Mouse (Mus musculus): ENCODE results near the gene Myo1b.

The Myo1b gene

GRCm38 (mm10) chr1:51789269-51789668, 126.6 kb downstream of the Myo1b start:
- DNase-seq (ENCODE audit: low spot score), result peak; percentile 20

- DNase-seq (ENCODE audit: low spot score), result peak; percentile 41
These were observed 133.8 kb downstream of the Myo1b start for GRCm38 (mm10) chr1:51782091-51782490.

DNA sequence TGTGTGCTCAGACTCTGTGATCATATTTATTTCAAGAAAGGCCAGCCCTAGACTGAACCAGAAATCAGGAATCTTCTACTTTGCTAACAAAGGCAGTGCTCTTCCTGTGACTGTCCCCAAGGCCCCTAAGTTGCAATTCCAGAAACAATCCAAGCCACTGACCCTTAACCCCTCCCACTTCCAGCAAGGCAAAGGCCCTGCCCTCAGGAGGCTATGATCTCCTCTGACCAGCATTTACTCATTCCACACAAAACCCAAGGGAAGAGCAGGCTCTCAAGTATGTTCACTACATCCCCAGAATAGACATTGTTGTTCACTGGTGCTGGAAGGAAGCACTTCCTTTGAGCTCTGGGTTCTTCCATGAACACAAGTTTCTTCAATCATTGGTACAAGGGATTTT, 135.5 kb downstream of the Myo1b start:
- DNase-seq (ENCODE audit: low spot score), result peak; percentile 38

GRCm38 (mm10) chr1:51778241-51778640, 137.6 kb downstream of the Myo1b start:
- no peak for DNase-seq (ENCODE audit: low spot score)

DNA sequence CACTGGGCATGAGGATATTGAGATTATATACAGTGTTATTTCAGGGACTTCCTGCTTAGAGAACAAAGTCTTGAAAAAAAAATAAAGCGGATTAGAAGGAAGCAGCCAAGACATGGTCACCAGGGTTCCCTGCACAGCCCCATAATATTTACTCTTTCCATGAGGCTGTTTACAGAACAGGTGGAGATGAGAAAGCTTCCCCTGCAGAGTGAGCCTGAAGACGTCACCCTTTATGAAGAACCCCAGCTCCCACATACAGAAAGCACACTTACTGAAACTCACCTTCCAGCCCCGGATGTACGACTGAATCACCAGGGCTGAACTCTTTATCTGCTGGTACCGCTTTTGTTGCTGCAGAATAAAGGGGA, 145.4 kb downstream of the Myo1b start:
- no peak for DNase-seq (ENCODE audit: low spot score)

DNA sequence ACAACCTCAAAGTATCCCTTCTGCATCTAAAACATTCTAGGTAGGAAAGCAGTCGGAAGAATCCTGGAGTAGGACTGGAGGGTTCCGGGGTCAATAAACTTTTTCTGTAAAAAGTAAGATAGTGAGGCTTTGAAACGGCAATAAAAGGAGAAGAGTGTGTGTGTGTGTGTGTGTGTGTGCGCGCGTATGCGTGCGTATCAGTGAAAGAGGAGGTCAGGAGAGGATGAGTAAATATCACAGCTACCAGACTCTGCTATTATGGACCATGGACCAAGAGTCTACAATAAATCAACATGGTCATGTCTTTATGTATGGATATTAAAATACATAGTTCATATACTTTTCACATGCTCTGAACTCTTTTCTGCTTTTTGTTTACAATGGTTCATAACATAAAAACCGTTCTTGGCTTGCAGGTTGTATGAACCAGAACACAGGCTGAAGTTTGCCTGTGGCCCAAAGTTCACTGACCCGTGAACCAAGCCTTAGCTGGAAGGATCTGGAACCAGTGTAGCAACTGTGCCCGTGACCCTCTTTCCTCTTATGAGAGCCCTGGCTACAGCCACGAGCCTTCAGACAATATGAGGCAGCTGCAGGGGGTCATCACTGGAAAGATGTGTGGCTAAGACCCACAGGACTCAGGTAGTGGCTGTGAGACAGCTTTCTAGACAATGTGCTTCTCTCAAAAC, 145.9 kb downstream of the Myo1b start:
- no peak for DNase-seq (ENCODE audit: low spot score)

- no peak for DNase-seq (ENCODE audit: low spot score)
These were observed 149.6 kb downstream of the Myo1b start for GRCm38 (mm10) chr1:51766271-51766670.

DNA sequence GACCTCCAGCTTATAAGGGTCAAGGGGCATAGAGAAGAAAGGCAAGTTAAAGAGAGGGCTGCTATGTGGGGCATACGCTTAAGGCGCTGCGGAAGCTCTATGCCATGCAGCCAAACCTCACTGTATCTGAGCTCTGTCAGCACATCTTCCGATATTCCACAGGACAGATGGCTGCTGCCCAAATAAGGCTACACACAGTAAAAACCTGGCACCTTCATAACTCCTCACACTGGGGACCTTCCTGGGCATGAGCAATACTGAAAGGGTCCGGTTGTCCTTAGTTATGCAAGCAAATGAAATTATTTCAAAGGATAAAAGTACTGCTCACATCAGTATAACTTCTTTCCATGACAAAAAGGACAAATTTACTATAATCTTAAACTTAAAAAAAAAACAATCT, 150.7 kb downstream of the Myo1b start:
- DNase-seq (ENCODE audit: low spot score), result no peak

- DNase-seq (ENCODE audit: low spot score), result no peak
These were observed 156.2 kb downstream of the Myo1b start for GRCm38 (mm10) chr1:51759657-51760056.

DNA sequence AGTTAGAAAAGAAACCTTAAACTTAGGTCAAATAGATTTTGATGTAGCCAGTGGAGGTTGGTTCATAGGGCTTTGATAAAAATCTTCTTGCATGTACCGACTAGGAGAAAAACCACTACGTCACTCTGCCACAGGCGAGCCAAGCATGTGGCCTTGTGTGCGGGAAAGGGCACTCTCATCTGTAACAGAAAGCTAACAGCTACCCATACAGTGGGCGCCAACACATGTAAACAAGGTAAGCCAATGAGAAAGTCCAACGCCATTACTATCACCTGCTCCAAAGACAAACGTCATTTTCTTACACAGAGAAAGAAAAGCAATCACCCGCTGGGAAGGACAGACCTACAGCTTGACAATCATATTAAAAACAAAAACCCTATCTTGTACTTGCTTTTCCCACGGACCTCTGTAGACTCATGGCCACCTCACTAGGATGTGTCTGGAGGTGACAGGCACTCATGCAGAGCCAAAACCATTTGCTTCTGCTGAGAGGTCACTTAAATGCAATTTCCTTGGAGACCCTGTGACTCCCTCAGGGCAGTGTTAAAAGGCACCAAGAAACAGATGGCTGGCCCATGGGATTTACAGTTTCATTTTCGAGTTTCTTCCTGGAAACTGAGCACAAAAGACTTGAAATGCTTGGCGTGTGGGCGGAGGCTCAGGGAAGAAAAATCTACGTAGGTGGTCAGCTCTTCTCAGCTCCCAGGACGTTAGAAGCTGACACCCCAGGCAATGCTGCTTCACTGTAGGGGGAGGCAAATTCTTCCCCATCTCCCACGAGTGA, 157.4 kb downstream of the Myo1b start:
- peak; percentile 19 for DNase-seq (ENCODE audit: low spot score)

- no peak for DNase-seq (ENCODE audit: low spot score)
These were observed 162.2 kb downstream of the Myo1b start for GRCm38 (mm10) chr1:51753621-51754020.

- no peak for DNase-seq (ENCODE audit: low spot score)
These were observed 164.9 kb downstream of the Myo1b start for GRCm38 (mm10) chr1:51751006-51751405.

DNA sequence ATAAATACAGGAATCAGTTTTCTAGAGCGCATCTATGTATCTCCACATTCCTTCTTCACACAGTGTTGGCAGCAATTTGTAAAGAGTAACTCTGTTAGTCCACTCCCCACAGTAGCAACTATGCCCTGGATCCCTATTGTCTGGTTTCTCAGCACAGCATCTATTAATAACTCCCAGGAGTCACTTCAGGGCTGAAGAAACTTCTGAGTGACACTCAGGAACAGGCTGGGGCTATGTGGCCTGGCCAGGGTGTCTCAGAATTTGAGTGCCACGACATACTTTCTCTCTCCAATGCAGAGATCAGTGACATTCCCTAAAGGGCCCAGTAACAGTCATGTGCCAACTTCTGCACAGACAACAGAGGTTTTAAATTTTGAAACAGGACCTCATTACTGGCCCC, 167.6 kb downstream of the Myo1b start:
- no peak for DNase-seq (ENCODE audit: low spot score)

DNA sequence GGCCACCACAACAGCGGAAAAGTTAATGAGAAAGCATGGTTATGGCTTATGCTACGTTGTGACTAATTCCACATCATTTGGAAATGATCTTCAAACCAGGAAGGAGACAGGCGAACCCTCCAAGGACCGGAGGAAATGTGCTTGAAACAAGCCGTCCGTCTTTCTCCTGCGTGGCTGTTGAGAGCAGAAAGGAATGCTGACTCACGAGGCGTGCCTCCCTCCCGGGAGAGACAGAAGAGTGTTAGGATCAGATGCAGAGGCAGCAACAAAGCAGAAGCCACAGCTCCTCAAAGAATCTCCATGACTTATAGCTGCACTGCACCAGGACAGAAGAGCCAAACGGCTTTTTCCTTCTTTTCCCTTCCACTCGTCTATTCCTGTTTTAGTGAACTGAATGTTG, 168.4 kb downstream of the Myo1b start:
- peak; percentile 70 for DNase-seq (ENCODE audit: low spot score)

- no peak for DNase-seq (ENCODE audit: low spot score)
These were observed 169.1 kb downstream of the Myo1b start for GRCm38 (mm10) chr1:51746711-51747240.

DNA sequence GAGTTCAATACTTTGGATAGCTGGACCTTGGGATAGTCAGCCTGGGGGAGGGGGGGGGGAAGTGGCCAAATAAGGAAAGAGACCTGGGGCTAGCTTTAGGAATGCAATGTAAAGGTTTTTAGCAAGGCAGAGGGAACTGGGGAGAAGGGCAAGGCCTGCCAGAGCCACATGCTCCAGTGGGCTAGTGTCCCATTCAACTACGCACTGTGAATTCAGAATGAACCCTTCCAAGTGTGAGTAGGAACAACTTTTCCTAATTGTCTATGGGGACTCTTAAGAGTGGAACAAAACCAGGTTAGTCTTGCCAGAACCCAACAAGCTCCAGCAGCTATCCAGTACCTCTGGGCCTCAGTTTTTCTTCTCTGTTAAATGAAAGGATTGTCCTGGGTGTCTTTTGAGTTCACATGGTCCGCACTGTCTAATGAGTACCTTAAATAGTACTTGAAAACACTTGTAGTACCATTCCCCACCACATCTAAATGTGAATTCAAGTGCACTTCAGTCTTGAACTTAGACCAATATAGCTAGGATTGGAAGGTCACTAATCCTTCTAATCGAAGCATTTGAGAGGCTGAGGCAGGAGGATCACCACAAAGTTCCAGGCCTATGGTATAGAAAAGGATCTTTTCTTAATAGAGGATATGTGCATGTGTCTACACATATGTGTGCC, 172.0 kb downstream of the Myo1b start:
- DNase-seq (ENCODE audit: low spot score), result no peak

- DNase-seq (ENCODE audit: low spot score), result no peak
These were observed 173.3 kb downstream of the Myo1b start for GRCm38 (mm10) chr1:51742586-51742985.

- DNase-seq (ENCODE audit: low spot score), result no peak
These were observed 175.1 kb downstream of the Myo1b start for GRCm38 (mm10) chr1:51740626-51741231.

DNA sequence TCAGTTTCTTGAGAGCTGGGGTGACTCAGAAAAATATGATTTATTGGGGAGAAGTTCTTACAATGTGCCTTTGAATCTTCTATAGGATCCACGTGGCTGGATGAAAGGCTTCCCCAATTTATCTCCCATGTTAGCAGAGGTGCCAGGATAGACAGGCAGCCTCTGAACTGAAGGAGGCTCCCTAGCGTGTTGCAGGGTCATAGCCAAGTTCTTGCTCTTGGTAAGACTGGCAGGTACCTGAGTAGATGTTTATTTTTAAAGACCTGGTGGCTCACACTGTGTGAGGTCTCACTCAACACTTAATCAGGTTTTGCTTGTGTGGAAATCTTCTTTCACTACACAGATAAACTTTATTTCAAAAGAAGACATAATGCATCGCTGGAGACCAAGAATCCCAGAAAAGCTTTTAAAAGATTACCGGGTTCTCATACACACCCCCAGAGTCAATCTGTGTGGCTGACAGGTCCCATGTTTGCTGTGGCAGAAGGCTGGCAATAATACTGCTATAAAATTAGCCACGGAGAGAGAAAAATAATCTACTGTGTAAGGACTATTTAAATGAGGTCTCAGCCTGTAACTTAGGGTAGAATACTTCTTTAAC, 176.5 kb downstream of the Myo1b start:
- DNase-seq (ENCODE audit: low spot score), result no peak

DNA sequence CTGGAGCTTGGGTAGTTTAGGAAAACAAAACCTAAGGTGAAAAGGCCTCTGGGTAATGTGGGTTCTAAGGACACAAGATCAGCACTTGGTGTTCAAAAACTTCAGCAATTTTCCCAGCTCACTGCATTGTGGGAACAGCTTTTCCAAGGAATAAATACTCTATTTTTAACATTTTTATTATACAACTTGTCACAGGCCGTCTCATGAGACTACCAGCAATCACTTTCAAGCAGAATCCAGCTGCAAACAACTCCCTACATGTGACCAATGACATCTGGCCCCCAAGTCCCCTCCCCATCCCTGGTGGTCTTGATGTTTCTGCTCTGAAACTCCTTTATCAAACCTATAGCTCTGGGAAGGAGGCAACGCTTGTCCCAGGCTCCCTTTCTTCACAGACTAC, 179.0 kb downstream of the Myo1b start:
- DNase-seq (ENCODE audit: low spot score), result no peak

DNA sequence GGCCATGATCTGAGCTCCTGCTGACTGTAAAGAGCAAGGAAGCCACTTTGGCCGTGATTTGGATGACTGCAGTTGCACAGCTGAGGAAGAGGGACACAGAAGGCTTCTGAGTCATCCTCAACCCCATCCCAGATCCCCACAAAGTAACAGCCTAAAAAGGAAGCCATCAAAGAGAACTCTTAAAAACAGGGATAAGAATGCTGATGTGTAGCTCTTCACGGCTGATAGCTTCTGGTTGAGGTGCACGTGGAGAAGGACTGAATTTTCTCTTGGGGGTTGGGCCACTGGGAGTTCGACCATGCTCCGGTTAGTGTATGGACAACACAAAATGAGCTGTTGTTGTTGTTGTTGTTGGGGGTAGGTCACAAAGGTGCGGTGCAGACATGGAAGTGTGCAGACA, 181.2 kb downstream of the Myo1b start:
- DNase-seq (ENCODE audit: low spot score), result no peak

- no peak for DNase-seq (ENCODE audit: low spot score)
These were observed 186.5 kb downstream of the Myo1b start for GRCm38 (mm10) chr1:51729407-51729806.

Data from embryo, embryonic 10 days (tissue).